Mouse (Mus musculus): ENCODE data around the gene Serpinb5.

GRCm38 (mm10) chr1:106882723-106883122, 21.8 kb downstream of the Serpinb5 start:
- TF ChIP-seq POLR2A (IDR thresholded peaks at IDR 0.05; ENCODE audit: low read depth, low read length), result no peak
- TF ChIP-seq CTCF (conservative IDR thresholded peaks at IDR 0.05 in 1 of 2, IDR thresholded peaks at IDR 0.05 in 1 of 2; ENCODE audit: low read depth in 2 of 2, low read length in 2 of 2), result no peak
- TF ChIP-seq USF1 (IDR thresholded peaks at IDR 0.05; ENCODE audit: low read depth, low read length), result no peak
- no peak for TF ChIP-seq RCOR1 (conservative IDR thresholded peaks at IDR 0.05; ENCODE audit: low read depth, low read length)
- TF ChIP-seq EP300 (IDR thresholded peaks at IDR 0.05; ENCODE audit: low read length), result no peak
- no peak for TF ChIP-seq ZC3H11A (IDR thresholded peaks at IDR 0.05; ENCODE audit: low read depth, low read length)
- TF ChIP-seq HCFC1 (IDR thresholded peaks at IDR 0.05; ENCODE audit: low read depth, low read length), result no peak
- TF ChIP-seq RAD21 (IDR thresholded peaks at IDR 0.05; ENCODE audit: low read depth, low read length), result no peak
- TF ChIP-seq GABPA (IDR thresholded peaks at IDR 0.05; ENCODE audit: insufficient replicate concordance, low read depth, low read length), result no peak
- no peak for TF ChIP-seq POLR2AphosphoS2 (IDR thresholded peaks at IDR 0.05; ENCODE audit: low read depth, low read length)
- TF ChIP-seq UBTF (IDR thresholded peaks at IDR 0.05; ENCODE audit: low read depth, low read length), result no peak
- no peak for TF ChIP-seq MXI1 (IDR thresholded peaks at IDR 0.05; ENCODE audit: low read depth, low read length)
- TF ChIP-seq MAZ (IDR thresholded peaks at IDR 0.05; ENCODE audit: low read depth, low read length), result no peak
- no peak for TF ChIP-seq MAX (IDR thresholded peaks at IDR 0.05; ENCODE audit: low read length)

Measured in CH12.LX (cell line).